Mouse (Mus musculus) heart, postnatal 0 days (tissue): ENCODE measurements at regions not wholly inside any gene's neighbourhood (a gene's known extent, or its start where the extent isn't known, plus 50 kb on each side); places are given as distances from the start of the nearest gene placed in this dataset.

Experiments used
- ATAC-seq: fragments of 200-750 bp; cut with Nextera tagmentation; 2 replicates; pipeline ENCODE4 v1.8.0; 2017; ENCODE audit warnings: low read depth, moderate number of reproducible peaks, moderate library complexity; ENCODE audit not compliant: insufficient read depth
- DNase-seq: peaks from one replicate; pipeline ENCODE4 v3.0.0-alpha.2; 2016; ENCODE audit warnings: low spot score
- H3K27ac ChIP-seq: fragments of 300-500 bp; sonication (generic); 2 replicates; pipeline ENCODE4 v1.5.1; 2014; ENCODE audit warnings: low read depth, mild to moderate bottlenecking
- H3K27me3 ChIP-seq: fragments of 300-500 bp; sonication (generic); 2 replicates; pipeline ENCODE4 v1.6.1; 2014; ENCODE audit warnings: low read length, mixed read lengths; ENCODE audit not compliant: control insufficient read depth, insufficient read depth
- H3K36me3 ChIP-seq: fragments of 300-500 bp; sonication (generic); replicated peaks from 2 replicates; pipeline ENCODE4 v1.6.1; 2014; ENCODE audit warnings: low read length, mixed read lengths; ENCODE audit not compliant: control insufficient read depth, insufficient read depth
- H3K4me1 ChIP-seq: fragments of 300-500 bp; sonication (generic); 2 replicates; pipeline ENCODE4 v1.6.1; 2014; ENCODE audit warnings: antibody characterized with exemption; ENCODE audit not compliant: control insufficient read depth, insufficient read depth
- H3K4me2 ChIP-seq: fragments of 300-500 bp; sonication (generic); 2 replicates; pipeline ENCODE4 v1.6.1; 2014; ENCODE audit warnings: low read depth, mild to moderate bottlenecking, low read length, moderate library complexity
- H3K4me3 ChIP-seq: fragments of 300-500 bp; sonication (generic); 2 replicates; pipeline ENCODE4 v1.5.1; 2014; ENCODE audit warnings: low read depth, low read length
- H3K9ac ChIP-seq: fragments of 300-500 bp; sonication (generic); replicated peaks from 2 replicates; pipeline ENCODE4 v1.6.1; 2014; ENCODE audit warnings: low read depth, low read length, mixed read lengths
- H3K9me3 ChIP-seq: fragments of 300-500 bp; sonication (generic); replicated peaks from 2 replicates; pipeline ENCODE4 v1.6.1; 2016; ENCODE audit warnings: low read length; ENCODE audit not compliant: control insufficient read depth
- CTCF ChIP-seq: IDR thresholded peaks from 2 replicates; pipeline ENCODE4 v1.5.1; 2016; ENCODE audit warnings: antibody characterized with exemption, control low read depth, low read depth
- EP300 ChIP-seq: IDR thresholded peaks from 2 replicates; pipeline ENCODE4 v1.6.1; 2016; ENCODE audit warnings: antibody characterized with exemption, low read depth

- Histone ChIP-seq H3K27ac (no peak overlapping the region), H3K4me2 (no peak overlapping the region), H3K27me3 (no peaks in the 10 kb centered on the region), H3K9me3 (no peaks in the 10 kb centered on the region), H3K4me3 (no peak overlapping the region), H3K9ac (no peak overlapping the region), H3K36me3 (no peaks in the 10 kb centered on the region), H3K4me1 (no peaks in the 10 kb centered on the region)
- DNase-seq (no peak), ATAC-seq (no peak)
- TF ChIP-seq CTCF (no peak), EP300 (no peak)
These were observed 79.5 kb upstream of the Fam83b start for GRCm38 (mm10) chr9:76646383-76646782.
